Mouse (Mus musculus): Measurements from ENCODE around the gene Sh2d4b.

- TF ChIP-seq CTCF (IDR thresholded peaks at IDR 0.05; ENCODE audit: extremely low read depth, insufficient read length, insufficient replicate concordance, low read depth, low read length): no peak
- TF ChIP-seq POLR2A (IDR thresholded peaks at IDR 0.05; ENCODE audit: low read depth, low read length): no peak
These were observed 36.9 kb upstream of the Sh2d4b start for GRCm38 (mm10) chr14:40929943-40930342.

Measured in small intestine, adult 2 months (tissue).